Mouse (Mus musculus): Measurements from ENCODE around the gene Sstr1.

DNA sequence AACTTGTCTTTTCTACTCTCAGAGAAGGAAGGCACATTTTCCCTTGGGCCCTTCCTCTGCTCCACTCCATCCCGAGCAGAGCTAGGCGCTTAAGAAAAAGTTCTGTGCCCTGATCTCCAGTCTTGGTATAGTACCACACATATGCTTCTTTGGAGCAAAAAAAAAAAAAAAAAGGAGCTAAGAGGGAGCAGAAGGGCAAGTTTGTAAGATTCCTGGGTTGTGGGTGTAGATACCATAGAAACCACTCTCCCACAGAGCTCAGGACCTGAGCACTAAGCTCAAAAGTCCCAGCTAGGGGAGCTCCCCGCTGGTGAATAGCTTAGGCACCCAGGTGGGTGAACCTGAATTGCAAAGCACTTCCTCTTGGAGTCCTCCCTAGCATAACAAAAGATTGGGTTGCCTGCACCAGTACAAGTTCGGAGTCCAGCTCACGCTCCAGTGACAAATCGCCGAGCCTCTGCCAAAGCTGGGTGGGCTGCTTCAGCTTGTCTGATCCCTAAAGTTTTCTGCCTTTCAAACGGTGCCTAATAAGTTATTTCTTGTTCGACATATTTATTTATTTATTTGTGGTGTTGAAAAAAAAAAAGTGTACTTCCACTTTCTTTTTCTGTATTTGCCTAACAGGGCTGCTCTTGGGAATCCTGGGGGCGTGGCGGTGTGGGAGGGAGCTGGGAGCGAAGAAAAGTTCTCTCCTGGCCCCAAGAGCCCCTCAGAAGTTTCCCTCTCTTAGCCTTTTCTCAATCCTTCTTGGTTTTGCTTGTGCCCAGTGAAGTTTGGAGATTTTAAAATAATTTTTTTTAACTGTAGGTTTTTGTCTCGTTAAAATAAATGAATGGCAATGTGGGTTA lies 2.9 kb downstream of the Sstr1 start:
- TF ChIP-seq EP300 (IDR thresholded peaks at IDR 0.05; ENCODE audit: low read depth) (no peak), CTCF (IDR thresholded peaks at IDR 0.05; ENCODE audit: low read depth) (no peak)

Measured in liver, postnatal 0 days (tissue).